In the genomic region with DNA sequence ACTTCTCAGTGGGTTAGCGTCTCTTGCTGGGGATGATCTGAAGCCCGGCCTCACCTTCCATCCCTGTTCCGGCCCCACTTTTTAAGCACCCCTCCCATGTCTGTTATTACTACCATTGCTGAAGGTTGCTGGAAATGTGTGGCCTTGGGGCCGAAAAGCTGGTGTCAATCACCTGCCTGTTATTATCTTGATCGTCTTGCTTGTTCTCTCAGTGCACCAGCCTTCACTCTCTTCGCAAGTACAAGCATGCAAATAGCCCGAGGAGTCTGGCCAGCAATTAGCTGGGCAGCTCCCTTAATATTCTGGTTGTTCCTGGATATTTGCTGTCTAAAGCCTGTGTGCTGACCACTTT, we compare ENCODE assay signal across 7 mouse cellular contexts. TPM values are rescaled to one million over a fixed set of nuclear protein-coding genes. Genes with fewer than 3 reads are reported as not detected.
A peak's percentile ranks its signal among the peaks of the same experiment; 100 is the strongest.
DNase-seq lines count a peak whose midpoint lies in the region; ATAC-seq and TF ChIP-seq lines count a peak whose summit lies in the region.

No protein-coding gene starts in this region.

- H3K36me3 ChIP-seq in ES-Bruce4 (ENCODE audit: control insufficient read depth, insufficient read depth, low read length, poor library complexity, severe bottlenecking) = no peaks in the 10 kb centered on the region
- H3K36me3 ChIP-seq in forebrain, embryonic 11.5 days (ENCODE audit: control insufficient read depth, insufficient read depth, low read length) = no peaks in the 10 kb centered on the region
- no peaks in the 10 kb centered on the region for H3K36me3 ChIP-seq in midbrain, embryonic 16.5 days (ENCODE audit: control insufficient read depth, insufficient read depth, low read length)

- no peak for TF ChIP-seq EP300 in ES-Bruce4 (IDR thresholded peaks at IDR 0.05; ENCODE audit: insufficient read depth, low read depth, low read length)

- peak overlapping the region; percentile 82 for H3K4me2 ChIP-seq in forebrain, embryonic 11.5 days (ENCODE audit: low read depth, low read length, severe bottlenecking)
- H3K4me2 ChIP-seq in midbrain, embryonic 16.5 days (ENCODE audit: low read length) = peak overlapping the region; percentile 86

- no peak overlapping the region for H3K27ac ChIP-seq in ES-Bruce4 (ENCODE audit: insufficient read depth, low read length)
- no peak overlapping the region for H3K27ac ChIP-seq in forebrain, embryonic 11.5 days (ENCODE audit: low read depth, low read length)
- H3K27ac ChIP-seq in midbrain, embryonic 16.5 days (ENCODE audit: low read length) = no peak overlapping the region

- peak; percentile 2 for ATAC-seq in CD4-positive, CD25-positive, alpha-beta regulatory T cell, adult 4 months
- ATAC-seq in forebrain, embryonic 11.5 days (replicated peaks; ENCODE audit: low FRiP score) = no peak
- no peak for ATAC-seq in midbrain, embryonic 16.5 days

- no peak for TF ChIP-seq POLR2A in ES-Bruce4 (IDR thresholded peaks at IDR 0.05; ENCODE audit: insufficient read depth, low read length)

- no peak for TF ChIP-seq CTCF in ES-Bruce4 (IDR thresholded peaks at IDR 0.05; ENCODE audit: low read depth, low read length)

- intact Hi-C loops in gastrocnemius, postnatal 14 days (cut with DNase I; ENCODE audit: low total_unique reads) = loop anchor here (5.0 kb wide), 1 partner anchor 104 kb away; no protein-coding TSS in a partner anchor

- no peak for DNase-seq in forebrain, embryonic 11.5 days (ENCODE audit: low spot score)
- DNase-seq in kidney, postnatal 14 days = peak; percentile 19
- no peak for DNase-seq in gastrocnemius, postnatal 14 days
- DNase-seq in cerebellum, adult 9-11 months = no peak

- 1% methylated on average over 7 of the region's 7 CpGs for WGBS in forebrain, embryonic 11.5 days
- WGBS in midbrain, embryonic 16.5 days = 0% methylated on average over 7 of the region's 7 CpGs

- no peaks in the 10 kb centered on the region for H3K27me3 ChIP-seq in ES-Bruce4 (ENCODE audit: control insufficient read depth, insufficient read depth, low read length, poor library complexity, severe bottlenecking)
- no peaks in the 10 kb centered on the region for H3K27me3 ChIP-seq in forebrain, embryonic 11.5 days (ENCODE audit: control insufficient read depth, insufficient read depth, low read length)
- H3K27me3 ChIP-seq in midbrain, embryonic 16.5 days (ENCODE audit: control insufficient read depth, insufficient read depth, low read depth, low read length) = no peaks in the 10 kb centered on the region

- H3K4me1 ChIP-seq in ES-Bruce4 (ENCODE audit: control insufficient read depth, insufficient read depth, low read length) = no peaks in the 10 kb centered on the region
- peaks cover 13% of the 10 kb centered on the region for H3K4me1 ChIP-seq in forebrain, embryonic 11.5 days (replicated peaks; ENCODE audit: control insufficient read depth, insufficient read depth, low read length)
- peaks cover 36% of the 10 kb centered on the region for H3K4me1 ChIP-seq in midbrain, embryonic 16.5 days (ENCODE audit: control insufficient read depth, insufficient read depth, low read length)

- H3K4me3 ChIP-seq in ES-Bruce4 (ENCODE audit: low read depth, low read length) = peak overlapping the region; percentile 79
- H3K4me3 ChIP-seq in forebrain, embryonic 11.5 days (ENCODE audit: low read depth, low read length) = peak overlapping the region; percentile 96
- peak overlapping the region; percentile 71 for H3K4me3 ChIP-seq in midbrain, embryonic 16.5 days (ENCODE audit: low read depth, low read length)

- no peaks in the 10 kb centered on the region for H3K9me3 ChIP-seq in ES-Bruce4 (replicated peaks; ENCODE audit: control insufficient read depth, insufficient read depth, low read length, poor library complexity, severe bottlenecking)
- no peaks in the 10 kb centered on the region for H3K9me3 ChIP-seq in forebrain, embryonic 11.5 days (ENCODE audit: control insufficient read depth, low read length)
- H3K9me3 ChIP-seq in midbrain, embryonic 16.5 days (replicated peaks; ENCODE audit: control insufficient read depth, low read length, poor library complexity, severe bottlenecking) = no peaks in the 10 kb centered on the region

- H3K9ac ChIP-seq in ES-Bruce4 (ENCODE audit: low read depth, poor library complexity, severe bottlenecking) = peak overlapping the region; percentile 99
- H3K9ac ChIP-seq in forebrain, embryonic 11.5 days (ENCODE audit: low read length) = peak overlapping the region; percentile 95
- peak overlapping the region; percentile 98 for H3K9ac ChIP-seq in midbrain, embryonic 16.5 days (ENCODE audit: low read depth, low read length)

RNA-seq across cellular contexts. Expression of gene Socs7, which starts 1.3 kb away (rescaled TPM):
- 1 to 10 TPM; 7.6 to 8.4 TPM for polyA plus RNA-seq in CD4-positive, CD25-positive, alpha-beta regulatory T cell, adult 4 months (2017; shearing (Covaris generic))
- polyA plus RNA-seq in ES-Bruce4 (2011; ENCODE audit: insufficient read depth, insufficient read length, low read depth, missing spikeins) = 21.1 and 25.5 TPM in 2 replicates
- 4.3 and 4.5 TPM in 2 replicates for polyA plus RNA-seq in forebrain, embryonic 11.5 days (2014; fragmentation: Nextera tagmentation; extraction: Ambion mirVana)
- polyA plus RNA-seq in midbrain, embryonic 16.5 days (2015; fragmentation: Nextera tagmentation; extraction: Ambion mirVana) = 8.5 and 9.9 TPM in 2 replicates
- total RNA-seq in gastrocnemius, postnatal 14 days (2021) = 10 to 100 TPM; 32.4 to 36.2 TPM

RNA-seq across cellular contexts. Expression of gene Gpr179, which starts 11.7 kb away (rescaled TPM):
- polyA plus RNA-seq in CD4-positive, CD25-positive, alpha-beta regulatory T cell, adult 4 months (2017; shearing (Covaris generic)) = under 1 TPM; 0.16 to 0.30 TPM
- polyA plus RNA-seq in ES-Bruce4 (2011; ENCODE audit: insufficient read depth, insufficient read length, low read depth, missing spikeins) = 0.14 and 0.24 TPM in 2 replicates
- polyA plus RNA-seq in forebrain, embryonic 11.5 days (2014; fragmentation: Nextera tagmentation; extraction: Ambion mirVana) = 0.03 TPM in 2 replicates
- polyA plus RNA-seq in midbrain, embryonic 16.5 days (2015; fragmentation: Nextera tagmentation; extraction: Ambion mirVana) = 0.70 and 0.89 TPM in 2 replicates
- under 1 TPM in 1 of 2 experiments, not detected in 1; 0.27 TPM for total RNA-seq in gastrocnemius, postnatal 14 days (2021)

RNA-seq across cellular contexts. Expression of gene Mrpl45, which starts 48.1 kb away (rescaled TPM):
- 10 to 100 TPM; 38.8 to 42.3 TPM for polyA plus RNA-seq in CD4-positive, CD25-positive, alpha-beta regulatory T cell, adult 4 months (2017; shearing (Covaris generic))
- polyA plus RNA-seq in ES-Bruce4 (2011; ENCODE audit: insufficient read depth, insufficient read length, low read depth, missing spikeins) = 92.7 and 103 TPM in 2 replicates
- 55.9 and 59.9 TPM in 2 replicates for polyA plus RNA-seq in forebrain, embryonic 11.5 days (2014; fragmentation: Nextera tagmentation; extraction: Ambion mirVana)
- polyA plus RNA-seq in midbrain, embryonic 16.5 days (2015; fragmentation: Nextera tagmentation; extraction: Ambion mirVana) = 38.2 and 41.6 TPM in 2 replicates
- total RNA-seq in gastrocnemius, postnatal 14 days (2021) = 10 to 100 TPM; 32.0 to 36.0 TPM

RNA-seq across cellular contexts. Expression of gene Arhgap23, which starts 51.7 kb away (rescaled TPM):
- not detected for polyA plus RNA-seq in CD4-positive, CD25-positive, alpha-beta regulatory T cell, adult 4 months (2017; shearing (Covaris generic))
- polyA plus RNA-seq in ES-Bruce4 (2011; ENCODE audit: insufficient read depth, insufficient read length, low read depth, missing spikeins) = 30.3 and 32.5 TPM in 2 replicates
- 3.2 and 4.8 TPM in 2 replicates for polyA plus RNA-seq in forebrain, embryonic 11.5 days (2014; fragmentation: Nextera tagmentation; extraction: Ambion mirVana)
- polyA plus RNA-seq in midbrain, embryonic 16.5 days (2015; fragmentation: Nextera tagmentation; extraction: Ambion mirVana) = 8.6 and 9.6 TPM in 2 replicates
- total RNA-seq in gastrocnemius, postnatal 14 days (2021) = 10 to 100 TPM; 10.5 to 12.2 TPM
